ENCODE assay signal across 26 mouse cellular contexts in genomic region chr4:100787201-100787600, GRCm38 (mm10). TPM values are rescaled to one million over a fixed set of nuclear protein-coding genes. Genes with fewer than 3 reads are reported as not detected.
DNase-seq lines count a peak whose midpoint lies in the region; ATAC-seq and TF ChIP-seq lines count a peak whose summit lies in the region.
"Had no signal": no experiment of that assay in that cellular context is flagged by ENCODE, and none has a peak within 500 bp of the region (broad histone marks: within the 10 kb centered on the region; RNA-seq: fewer than 3 reads in every experiment).

No protein-coding gene starts in this region.

- no peaks in the 10 kb centered on the region for H3K9me3 ChIP-seq in hindbrain, embryonic 15.5 days
- no peaks in the 10 kb centered on the region for H3K9me3 ChIP-seq in hindbrain, postnatal 0 days (ENCODE audit: low read length)
- no peaks in the 10 kb centered on the region for H3K9me3 ChIP-seq in forebrain, embryonic 14.5 days (replicated peaks; ENCODE audit: control insufficient read depth, low read length)
- H3K9me3 ChIP-seq in midbrain, embryonic 12.5 days = no peaks in the 10 kb centered on the region
- H3K9me3 ChIP-seq in midbrain, postnatal 0 days (ENCODE audit: low read length) = no peaks in the 10 kb centered on the region
- H3K9me3 ChIP-seq: heart, embryonic 10.5 days; heart, embryonic 15.5 days; limb, embryonic 12.5 days; liver, embryonic 15.5 days; neural tube, embryonic 12.5 days had no signal

- H3K36me3 ChIP-seq in hindbrain, embryonic 15.5 days = no peaks in the 10 kb centered on the region
- no peaks in the 10 kb centered on the region for H3K36me3 ChIP-seq in hindbrain, postnatal 0 days (ENCODE audit: insufficient read depth, low read length)
- H3K36me3 ChIP-seq in forebrain, embryonic 14.5 days (ENCODE audit: control insufficient read depth, insufficient read depth, low read length) = no peaks in the 10 kb centered on the region
- H3K36me3 ChIP-seq in midbrain, embryonic 12.5 days = no peaks in the 10 kb centered on the region
- no peaks in the 10 kb centered on the region for H3K36me3 ChIP-seq in midbrain, postnatal 0 days (ENCODE audit: insufficient read depth, low read length)
- H3K36me3 ChIP-seq: heart, embryonic 10.5 days; heart, embryonic 15.5 days; limb, embryonic 12.5 days; liver, embryonic 15.5 days; neural tube, embryonic 12.5 days had no signal

- 70% methylated on average over 3 of the region's 3 CpGs for WGBS in hindbrain, embryonic 15.5 days
- 64% methylated on average over 3 of the region's 3 CpGs for WGBS in hindbrain, postnatal 0 days
- WGBS in forebrain, embryonic 14.5 days = 52% methylated on average over 3 of the region's 3 CpGs
- WGBS in midbrain, embryonic 12.5 days = 68% methylated on average over 3 of the region's 3 CpGs
- 24% methylated on average over 3 of the region's 3 CpGs for WGBS in midbrain, postnatal 0 days

- no peak overlapping the region for H3K9ac ChIP-seq in hindbrain, embryonic 15.5 days
- no peak overlapping the region for H3K9ac ChIP-seq in hindbrain, postnatal 0 days (replicated peaks; ENCODE audit: low read length)
- no peak overlapping the region for H3K9ac ChIP-seq in forebrain, embryonic 14.5 days (ENCODE audit: low read length)
- no peak overlapping the region for H3K9ac ChIP-seq in midbrain, embryonic 12.5 days (replicated peaks)
- no peak overlapping the region for H3K9ac ChIP-seq in midbrain, postnatal 0 days (replicated peaks; ENCODE audit: low read length, poor library complexity, severe bottlenecking)
- H3K9ac ChIP-seq: heart, embryonic 15.5 days; limb, embryonic 12.5 days; liver, embryonic 15.5 days; lung, embryonic 14.5 days; neural tube, embryonic 12.5 days had no signal

- peak; percentile 63; the same call in 1 of the 2 replicates for ATAC-seq in hindbrain, embryonic 15.5 days (ENCODE audit: low FRiP score, low read depth)
- ATAC-seq in hindbrain, postnatal 0 days = no peak; the same call in 1 of the 2 replicates
- peak; percentile 73 for ATAC-seq in forebrain, embryonic 14.5 days
- ATAC-seq in midbrain, embryonic 12.5 days (ENCODE audit: low FRiP score, low read depth) = peak; percentile 83; the same call in 1 of the 2 replicates
- peak; percentile 88 for ATAC-seq in midbrain, postnatal 0 days (ENCODE audit: low FRiP score)
- ATAC-seq: activated CD4-positive, CD25-positive, alpha-beta regulatory T cell, adult 4 months; intestine, embryonic 16.5 days had no signal

- H3K4me2 ChIP-seq in hindbrain, embryonic 15.5 days = no peak overlapping the region
- H3K4me2 ChIP-seq in hindbrain, postnatal 0 days (ENCODE audit: low read depth, low read length) = no peak overlapping the region
- H3K4me2 ChIP-seq in forebrain, embryonic 14.5 days (ENCODE audit: low read length) = no peak overlapping the region
- no peak overlapping the region for H3K4me2 ChIP-seq in midbrain, embryonic 12.5 days (replicated peaks)
- H3K4me2 ChIP-seq in midbrain, postnatal 0 days (ENCODE audit: low read depth, low read length, poor library complexity, severe bottlenecking) = no peak overlapping the region
- H3K4me2 ChIP-seq: heart, embryonic 15.5 days; limb, embryonic 12.5 days; liver, embryonic 15.5 days; lung, embryonic 14.5 days; neural tube, embryonic 12.5 days had no signal

- peaks cover 11% of the 10 kb centered on the region for H3K4me1 ChIP-seq in hindbrain, embryonic 15.5 days (replicated peaks)
- H3K4me1 ChIP-seq in hindbrain, postnatal 0 days (ENCODE audit: insufficient read depth, low read length) = peaks cover 3% of the 10 kb centered on the region; the same call in 1 of the 2 replicates
- H3K4me1 ChIP-seq in forebrain, embryonic 14.5 days (ENCODE audit: control insufficient read depth, insufficient read depth, low read length) = peaks cover 5% of the 10 kb centered on the region
- H3K4me1 ChIP-seq in midbrain, embryonic 12.5 days = peaks cover 20% of the 10 kb centered on the region
- H3K4me1 ChIP-seq in midbrain, postnatal 0 days (ENCODE audit: insufficient read depth, low read length) = peaks cover 3% of the 10 kb centered on the region; the same call in 1 of the 2 replicates
- H3K4me1 ChIP-seq: liver, embryonic 15.5 days had no signal

- DNase-seq in hindbrain, postnatal 0 days (ENCODE audit: low spot score) = no peak
- DNase-seq in forebrain, embryonic 14.5 days (ENCODE audit: low spot score) = peak; percentile 51
- no peak for DNase-seq in midbrain, postnatal 0 days (ENCODE audit: low spot score)
- DNase-seq in Muller cell, postnatal 12 days (ENCODE audit: inconsistent ontology term) = no peak
- DNase-seq: adrenal gland, adult 2 months; adrenal gland, postnatal 36 days; B cell, adult 2 months; cerebellum, adult 2 months; cerebellum, postnatal 14 days; gastrocnemius, postnatal 14 days; heart, postnatal 36 days; kidney, postnatal 14 days; layer of hippocampus, adult 9-11 months; lung, embryonic 14.5 days; lung, postnatal 14 days had no signal

- H3K27ac ChIP-seq in hindbrain, embryonic 15.5 days (replicated peaks) = no peak overlapping the region
- H3K27ac ChIP-seq in hindbrain, postnatal 0 days = no peak overlapping the region
- H3K27ac ChIP-seq in forebrain, embryonic 14.5 days (ENCODE audit: low read depth, low read length) = no peak overlapping the region
- H3K27ac ChIP-seq in midbrain, embryonic 12.5 days (replicated peaks) = 0 out of 2 replicates have a peak overlapping the region, but pooled peaks have one; percentile 49
- peak overlapping the region; percentile 55 for H3K27ac ChIP-seq in midbrain, postnatal 0 days (ENCODE audit: low read depth, low read length)
- H3K27ac ChIP-seq: heart, embryonic 10.5 days; heart, embryonic 15.5 days; limb, embryonic 12.5 days; liver, embryonic 15.5 days; neural tube, embryonic 12.5 days had no signal

- no peak for TF ChIP-seq CTCF in hindbrain, postnatal 0 days (IDR thresholded peaks at IDR 0.05; ENCODE audit: low read depth)
- TF ChIP-seq CTCF in midbrain, postnatal 0 days (IDR thresholded peaks at IDR 0.05) = peak; percentile 30

- no peak overlapping the region for H3K4me3 ChIP-seq in hindbrain, embryonic 15.5 days
- no peak overlapping the region for H3K4me3 ChIP-seq in hindbrain, postnatal 0 days (ENCODE audit: low read length)
- H3K4me3 ChIP-seq in forebrain, embryonic 14.5 days (ENCODE audit: low read depth, low read length) = no peak overlapping the region
- H3K4me3 ChIP-seq in midbrain, embryonic 12.5 days = no peak overlapping the region
- no peak overlapping the region for H3K4me3 ChIP-seq in midbrain, postnatal 0 days (ENCODE audit: low read depth, low read length)
- H3K4me3 ChIP-seq: erythroblast, embryonic 14.5 days; heart, embryonic 10.5 days; heart, embryonic 15.5 days; limb, embryonic 12.5 days; liver, embryonic 15.5 days; myocyte; neural tube, embryonic 12.5 days had no signal

- H3K27me3 ChIP-seq in hindbrain, embryonic 15.5 days = no peaks in the 10 kb centered on the region
- no peaks in the 10 kb centered on the region for H3K27me3 ChIP-seq in hindbrain, postnatal 0 days (ENCODE audit: insufficient read depth, low read length)
- no peaks in the 10 kb centered on the region for H3K27me3 ChIP-seq in forebrain, embryonic 14.5 days (replicated peaks; ENCODE audit: control insufficient read depth, insufficient read depth, low read length)
- H3K27me3 ChIP-seq in midbrain, embryonic 12.5 days = no peaks in the 10 kb centered on the region
- H3K27me3 ChIP-seq in midbrain, postnatal 0 days (ENCODE audit: insufficient read depth, low read length) = no peaks in the 10 kb centered on the region
- H3K27me3 ChIP-seq: heart, embryonic 15.5 days; limb, embryonic 12.5 days; liver, embryonic 15.5 days; neural tube, embryonic 12.5 days had no signal

RNA-seq across cellular contexts. Expression of gene Cachd1, which starts 10.7 kb away (rescaled TPM):
- 21.9 and 24.8 TPM in 2 replicates for polyA plus RNA-seq in hindbrain, embryonic 15.5 days (2015; fragmentation: Nextera tagmentation; extraction: Ambion mirVana)
- total RNA-seq in hindbrain, postnatal 0 days (2014; rRNA removed) = 30.3 and 30.9 TPM in 2 replicates
- 14.6 and 15.3 TPM in 2 replicates for polyA plus RNA-seq in hindbrain, postnatal 0 days (2015; fragmentation: Nextera tagmentation; extraction: Ambion mirVana)
- polyA plus RNA-seq in forebrain, embryonic 14.5 days (2014; fragmentation: Nextera tagmentation; extraction: Ambion mirVana) = 14.9 and 16.2 TPM in 2 replicates
- polyA plus RNA-seq in midbrain, embryonic 12.5 days (2016; fragmentation: Nextera tagmentation; extraction: Ambion mirVana) = 50.8 and 56.5 TPM in 2 replicates
- 52.2 and 59.8 TPM in 2 replicates for total RNA-seq in midbrain, postnatal 0 days (2014; rRNA removed)
- 25.1 and 26.5 TPM in 2 replicates for polyA plus RNA-seq in midbrain, postnatal 0 days (2015; fragmentation: Nextera tagmentation; extraction: Ambion mirVana)
- polyA plus RNA-seq: activated CD4-positive, CD25-positive, alpha-beta regulatory T cell, adult 4 months had no signal

Comparison
In these comparisons a context has a peak if more than half of its experiments do, and no peak if none do; other contexts are left out.
1. H3K27ac ChIP-seq: peak in midbrain, embryonic 12.5 days (single experiment) and midbrain, postnatal 0 days (single experiment); none in hindbrain, embryonic 15.5 days (single experiment), hindbrain, postnatal 0 days (single experiment) and forebrain, embryonic 14.5 days (single experiment).